Mouse (Mus musculus) lung, postnatal 0 days (tissue): ENCODE measurements at regions not wholly inside any gene's neighbourhood (a gene's known extent, or its start where the extent isn't known, plus 50 kb on each side); places are given as distances from the start of the nearest gene placed in this dataset.

ENCODE experiments used
- ATAC-seq: fragments of 200-750 bp; cut with Nextera tagmentation; 2 replicates; pipeline ENCODE4 v1.8.0; 2017; ENCODE audit warnings: moderate library complexity
- DNase-seq: peaks from one replicate; pipeline ENCODE4 v3.0.0-alpha.2; 2016; ENCODE audit warnings: low spot score
- H3K27ac ChIP-seq: fragments of 300-500 bp; sonication (generic); 2 replicates; pipeline ENCODE4 v1.5.1; 2014; ENCODE audit warnings: antibody characterized with exemption, mild to moderate bottlenecking, low read length, mixed read lengths
- H3K27me3 ChIP-seq: fragments of 300-500 bp; sonication (generic); replicated peaks from 2 replicates; pipeline ENCODE4 v1.6.1; 2014; ENCODE audit warnings: low read length, mixed read lengths; ENCODE audit not compliant: insufficient read depth
- H3K36me3 ChIP-seq: fragments of 300-500 bp; sonication (generic); 2 replicates; pipeline ENCODE4 v1.6.1; 2014; ENCODE audit warnings: low read length, mixed read lengths; ENCODE audit not compliant: insufficient read depth
- H3K4me1 ChIP-seq: fragments of 300-500 bp; sonication (generic); 2 replicates; pipeline ENCODE4 v1.6.1; 2014; ENCODE audit warnings: antibody characterized with exemption, low read depth, low read length, mixed read lengths; ENCODE audit not compliant: insufficient read depth
- H3K4me2 ChIP-seq: fragments of 300-500 bp; sonication (generic); replicated peaks from 2 replicates; pipeline ENCODE4 v1.6.1; 2014; ENCODE audit warnings: low read depth, mild to moderate bottlenecking, low read length, moderate library complexity, mixed read lengths
- H3K4me3 ChIP-seq: fragments of 300-500 bp; sonication (generic); 2 replicates; pipeline ENCODE4 v1.5.1; 2014; ENCODE audit warnings: low read depth, low read length
- H3K9ac ChIP-seq: fragments of 300-500 bp; sonication (generic); replicated peaks from 2 replicates; pipeline ENCODE4 v1.6.1; 2014; ENCODE audit warnings: low read depth, mild to moderate bottlenecking
- H3K9me3 ChIP-seq: fragments of 300-500 bp; sonication (generic); 2 replicates; pipeline ENCODE4 v1.6.1; 2016; ENCODE audit warnings: low read length, mixed read lengths
- CTCF ChIP-seq: IDR thresholded peaks from 2 replicates; pipeline ENCODE4 v1.5.1; 2016; ENCODE audit warnings: antibody characterized with exemption, mild to moderate bottlenecking
- EP300 ChIP-seq: IDR thresholded peaks from 2 replicates; pipeline ENCODE4 v1.6.1; 2016; ENCODE audit warnings: antibody characterized with exemption, mild to moderate bottlenecking, control low read depth
- WGBS: fragments of 180-500 bp; shearing (Covaris S2); extraction: QIAGEN DNeasy Blood & Tissue Kit; methylation state at CpG from one replicate; pipeline ENCODE4 v1.1.7; 2014; 5-methylcytosine and 5-hydroxymethylcytosine counted together

DNA sequence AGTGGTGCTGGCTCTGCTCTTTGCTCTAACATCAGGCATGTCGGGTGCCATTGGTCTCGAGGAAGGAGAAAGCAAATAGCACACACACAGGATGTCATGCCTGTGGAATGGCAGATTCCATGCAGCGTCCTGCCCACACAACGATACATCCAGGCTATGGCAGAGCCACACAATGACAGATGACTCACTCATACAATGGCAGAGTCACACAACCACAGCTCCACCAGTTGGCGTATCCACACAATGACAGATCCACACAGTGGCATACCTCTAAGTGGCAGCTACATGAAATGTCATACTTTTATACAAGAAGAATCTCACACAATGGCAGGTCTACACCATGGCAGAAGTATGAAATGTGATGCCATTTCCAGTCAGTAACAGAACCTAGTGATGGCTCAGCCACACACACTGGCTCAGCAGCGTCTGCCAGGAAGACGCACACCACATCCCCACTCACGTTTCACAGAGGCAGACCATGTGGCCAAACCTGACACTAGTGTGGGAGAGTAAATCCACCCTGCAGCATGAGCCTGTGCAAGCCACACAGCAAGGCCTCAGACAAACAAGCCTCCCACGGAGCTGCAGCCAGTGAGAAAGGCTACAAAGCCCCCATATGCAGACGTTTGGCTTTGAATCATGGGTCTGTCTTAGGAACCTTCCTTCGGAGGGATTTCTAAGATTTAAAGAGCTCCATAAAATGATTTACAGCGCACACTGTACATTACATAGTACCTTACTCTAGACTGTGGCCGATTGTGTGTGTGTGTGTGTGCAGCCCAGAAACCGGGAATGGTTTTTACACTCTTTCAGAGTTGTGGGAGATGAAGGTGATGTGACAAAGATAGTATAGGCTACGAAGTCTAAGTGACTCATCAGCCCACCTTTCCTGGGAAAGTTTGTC lies 104.0 kb upstream of the Myo10 start:
- Histone ChIP-seq H3K27ac (no peak overlapping the region), H3K4me2 (no peak overlapping the region), H3K4me1 (no peaks in the 10 kb centered on the region), H3K9me3 (no peaks in the 10 kb centered on the region), H3K27me3 (no peaks in the 10 kb centered on the region), H3K4me3 (no peak overlapping the region), H3K9ac (no peak overlapping the region), H3K36me3 (no peaks in the 10 kb centered on the region)
- no peak for DNase-seq
- TF ChIP-seq EP300, result no peak
- TF ChIP-seq CTCF, result no peak
- no peak for ATAC-seq
- 73% methylated on average over 15 of the region's 15 CpGs for WGBS

DNA sequence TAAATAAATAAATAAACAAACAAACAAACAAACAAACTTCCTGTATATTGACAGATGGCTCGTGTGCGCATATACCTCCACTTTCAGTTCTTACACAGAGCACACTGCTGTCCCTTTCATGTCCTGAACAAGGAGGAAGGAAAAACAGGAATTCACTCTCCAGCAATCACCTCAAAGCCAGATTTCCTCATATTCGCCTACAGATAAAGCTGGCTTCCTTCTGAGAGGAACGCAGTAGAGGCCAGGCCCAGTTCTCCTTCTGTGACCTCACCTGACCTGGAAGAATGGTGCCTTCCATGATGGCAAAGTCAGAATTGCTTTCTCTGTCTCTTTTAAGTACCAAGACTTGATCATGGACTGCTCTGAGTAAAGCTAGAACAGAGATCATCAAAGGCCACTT lies 98.1 kb upstream of the Myo10 start:
- no peak for TF ChIP-seq CTCF
- TF ChIP-seq EP300, result no peak
- Histone ChIP-seq H3K27me3 (no peaks in the 10 kb centered on the region), H3K4me1 (no peaks in the 10 kb centered on the region), H3K4me2 (no peak overlapping the region), H3K9me3 (no peaks in the 10 kb centered on the region), H3K27ac (no peak overlapping the region), H3K9ac (no peak overlapping the region), H3K4me3 (no peak overlapping the region), H3K36me3 (no peaks in the 10 kb centered on the region)
- 73% methylated on average over 4 of the region's 4 CpGs for WGBS
- no peak for DNase-seq
- ATAC-seq, result no peak

DNA sequence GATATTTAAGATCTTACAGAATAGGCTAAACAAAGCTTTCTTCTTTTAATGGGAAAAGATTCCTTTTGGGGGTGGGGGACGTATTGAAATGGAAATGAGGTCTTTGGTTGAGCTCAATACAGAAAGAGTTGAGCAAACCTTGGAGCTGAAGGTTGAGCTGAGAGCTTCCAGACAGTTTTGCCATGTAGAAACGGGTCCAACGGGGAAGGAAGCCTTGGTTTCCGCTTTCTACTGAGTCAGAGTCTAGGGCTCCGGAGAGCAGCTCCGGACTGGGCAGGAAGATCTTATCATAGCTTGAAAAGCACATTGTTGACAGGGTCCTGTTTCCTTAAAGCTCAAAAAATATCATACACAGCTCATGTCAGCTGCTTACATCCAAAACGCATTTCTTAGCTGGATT lies 97.0 kb upstream of the Myo10 start:
- Histone ChIP-seq H3K27me3 (no peaks in the 10 kb centered on the region), H3K27ac (no peak overlapping the region), H3K4me1 (no peaks in the 10 kb centered on the region), H3K9ac (no peak overlapping the region), H3K4me3 (no peak overlapping the region), H3K4me2 (no peak overlapping the region), H3K9me3 (no peaks in the 10 kb centered on the region), H3K36me3 (no peaks in the 10 kb centered on the region)
- DNase-seq (peak; percentile 15), ATAC-seq (no peak)
- 56% methylated on average over 7 of the region's 7 CpGs for WGBS
- TF ChIP-seq EP300 (0 out of 2 replicates have a peak, but pooled peaks have one; percentile 17), CTCF (no peak)

DNA sequence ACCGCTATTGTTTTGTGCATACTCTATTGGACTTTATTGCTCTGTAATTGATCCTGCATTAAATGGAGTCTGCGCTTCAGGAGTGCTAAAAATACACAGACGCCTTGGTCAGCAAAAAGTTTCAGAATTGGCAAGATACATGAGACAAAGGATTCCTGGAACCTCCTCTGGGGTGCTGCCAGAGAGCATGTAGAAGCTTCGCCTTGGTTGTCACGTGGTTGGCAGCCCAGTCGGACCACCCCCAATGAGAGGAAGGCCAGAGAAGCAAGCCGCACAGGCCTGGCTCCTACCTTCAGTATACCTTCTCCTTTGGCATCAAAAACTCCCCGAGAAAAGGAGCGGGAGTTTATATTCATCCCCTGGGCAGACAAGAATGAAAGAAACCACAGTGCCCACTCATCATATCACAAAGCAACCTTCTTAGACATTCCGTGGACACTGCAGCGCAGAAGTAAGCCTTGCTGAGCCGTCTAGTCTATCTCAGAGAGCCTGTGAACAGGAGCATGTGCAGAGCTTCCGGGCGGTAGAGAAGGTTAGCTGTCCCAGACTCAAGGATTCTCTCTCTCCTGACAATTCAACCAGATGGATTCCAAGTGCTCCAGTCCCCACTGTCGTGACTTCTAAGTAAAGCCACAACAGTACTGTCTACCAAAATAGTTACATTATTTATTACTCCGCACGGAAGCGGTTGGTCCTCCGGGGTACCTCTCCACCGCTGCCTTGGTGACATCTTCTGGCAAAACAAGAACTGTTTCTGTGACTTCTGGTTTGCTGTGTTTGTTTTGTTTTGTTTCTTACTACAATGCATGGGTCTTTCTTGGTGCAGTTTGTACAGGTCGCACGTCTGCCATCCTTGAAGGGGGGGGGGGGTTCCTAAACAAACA lies 85.6 kb upstream of the Myo10 start:
- Histone ChIP-seq H3K4me3 (no peak overlapping the region), H3K4me1 (peaks cover 3% of the 10 kb centered on the region), H3K27ac (no peak overlapping the region), H3K4me2 (no peak overlapping the region), H3K9me3 (no peaks in the 10 kb centered on the region), H3K36me3 (no peaks in the 10 kb centered on the region), H3K9ac (no peak overlapping the region), H3K27me3 (no peaks in the 10 kb centered on the region)
- 73% methylated on average over 22 of the region's 22 CpGs for WGBS
- DNase-seq (peak; percentile 43), ATAC-seq (no peak; the same call in 1 of the 2 replicates)
- TF ChIP-seq CTCF (no peak), EP300 (no peak)

DNA sequence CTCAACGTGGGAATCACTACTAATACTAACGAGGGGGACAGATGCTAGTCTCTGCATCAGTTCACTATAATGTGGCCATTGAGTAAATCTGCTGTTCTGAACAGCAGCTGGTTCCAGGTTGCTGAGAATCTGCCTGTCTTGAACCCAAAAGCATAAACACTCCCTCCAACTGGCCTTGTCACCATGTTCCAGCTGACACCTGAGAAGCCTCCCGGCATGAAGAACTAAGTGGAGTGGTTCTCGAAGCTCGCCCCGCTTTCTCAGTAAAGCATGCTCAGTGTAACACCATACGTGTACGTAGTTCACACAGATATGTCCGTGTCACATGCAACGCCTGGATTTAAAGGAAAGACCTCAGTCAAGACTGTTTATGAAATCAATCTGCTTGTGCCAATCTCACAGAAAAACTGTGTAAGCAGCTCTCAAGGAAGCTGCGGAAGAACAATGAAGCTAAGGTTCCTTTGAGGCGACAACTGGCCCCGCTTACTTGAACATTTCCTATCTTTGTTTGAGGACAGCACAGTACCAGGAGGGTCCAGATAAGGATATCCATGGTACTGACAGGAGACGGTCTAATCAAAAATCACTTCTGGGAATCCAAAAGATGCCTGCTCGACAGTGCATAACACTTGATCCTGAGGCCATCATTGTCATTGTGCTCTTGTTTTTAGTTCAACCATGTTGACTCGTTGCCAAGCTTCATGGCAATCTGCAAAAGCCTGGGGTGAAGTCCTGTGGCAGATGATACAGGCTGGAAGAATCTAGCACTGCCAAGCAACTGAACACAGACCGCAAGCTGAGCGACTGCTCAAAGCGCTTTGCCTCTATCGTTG lies 82.8 kb upstream of the Myo10 start:
- no peak overlapping the region for H3K9ac ChIP-seq
- no peaks in the 10 kb centered on the region for H3K27me3 ChIP-seq
- no peaks in the 10 kb centered on the region for H3K36me3 ChIP-seq
- H3K27ac ChIP-seq, result no peak overlapping the region
- no peaks in the 10 kb centered on the region for H3K9me3 ChIP-seq
- H3K4me2 ChIP-seq, result no peak overlapping the region
- no peak for TF ChIP-seq CTCF
- TF ChIP-seq EP300, result peak; percentile 84
- peaks cover 3% of the 10 kb centered on the region; the same call in 1 of the 2 replicates for H3K4me1 ChIP-seq
- peak; percentile 81 for ATAC-seq
- DNase-seq, result peak; percentile 51
- 40% methylated on average over 20 of the region's 20 CpGs for WGBS
- no peak overlapping the region for H3K4me3 ChIP-seq
